Mouse (Mus musculus) kidney, adult 11 months (tissue): Measurements from ENCODE around the gene Nme3.

Experiments
- DNase-seq: peaks from one replicate; pipeline ENCODE4 v3.0.0; 2022

Gene Nme3

DNA sequence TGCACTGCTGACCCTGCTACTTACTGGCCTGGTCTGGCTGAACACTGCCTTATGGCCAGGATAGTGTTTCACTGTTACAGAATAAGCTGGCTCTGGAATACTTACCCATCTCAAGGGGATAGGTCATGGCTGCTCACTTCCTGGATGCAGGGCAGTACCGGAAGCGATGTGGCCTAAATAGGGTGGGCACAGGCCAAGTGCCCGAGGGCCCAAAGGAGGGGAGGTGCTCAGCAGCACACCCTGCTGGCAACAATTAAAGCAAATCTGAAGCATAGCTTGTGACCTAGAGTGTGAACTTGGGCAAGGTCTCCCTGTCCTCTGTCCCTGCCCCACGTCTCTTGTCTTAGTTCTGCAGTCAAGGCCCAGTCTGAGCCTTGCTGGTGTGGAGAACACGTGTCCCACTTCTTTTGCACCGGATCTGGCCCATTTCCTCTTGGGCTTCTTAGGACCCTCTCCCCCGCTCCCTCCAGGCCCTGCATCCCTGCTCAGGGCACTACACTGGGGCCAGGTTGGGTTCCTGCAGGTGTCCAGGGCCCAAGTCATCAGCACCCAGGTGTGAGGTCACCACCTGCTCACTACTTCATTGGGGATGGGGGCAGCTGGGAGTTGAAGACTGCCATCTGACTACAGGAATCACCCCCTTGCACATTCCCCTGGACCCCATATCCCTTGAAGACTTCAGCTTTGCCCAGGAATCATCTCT, 14.4 kb upstream of the Nme3 start:
- peak; percentile 53 for DNase-seq

- no peak for DNase-seq
These were observed 11.9 kb upstream of the Nme3 start for GRCm38 (mm10) chr17:24884391-24884790.

DNA sequence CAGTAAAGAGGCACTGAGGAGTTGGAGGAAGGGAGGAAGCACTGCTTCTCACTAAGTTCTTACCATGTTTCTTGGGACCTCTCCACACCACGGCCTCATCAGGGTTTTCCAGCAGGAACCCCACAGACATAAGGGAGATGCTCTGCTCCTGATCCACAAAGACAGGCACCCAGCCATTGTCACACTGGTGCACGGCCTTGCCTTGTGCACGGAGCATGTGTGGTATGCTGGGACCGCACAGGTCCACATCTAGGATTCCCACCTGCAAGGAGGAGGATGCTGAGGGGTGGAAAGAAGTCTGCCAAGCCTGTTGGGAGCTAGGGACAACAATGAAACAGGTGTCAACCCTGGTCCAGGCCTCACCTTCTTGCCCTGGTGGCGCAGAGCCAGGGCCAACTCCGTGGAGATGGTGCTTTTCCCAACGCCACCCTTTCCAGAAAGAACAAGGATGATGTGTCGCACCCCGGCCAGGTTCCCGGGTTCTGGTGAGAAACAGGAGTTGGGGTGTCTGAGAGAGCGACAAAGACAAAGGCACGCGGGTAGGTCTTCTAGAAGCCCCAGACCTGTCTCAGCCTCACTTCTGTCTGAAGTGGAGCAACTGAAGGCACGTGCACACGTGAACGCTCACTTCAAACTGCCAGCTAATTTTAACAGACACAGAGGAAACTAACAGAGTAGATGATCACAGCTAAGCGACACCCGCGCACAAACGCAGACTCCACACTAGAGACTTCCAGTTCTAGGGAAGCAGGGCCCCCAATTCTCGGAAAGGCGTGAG, 10.8 kb upstream of the Nme3 start:
- no peak for DNase-seq

GRCm38 (mm10) chr17:24886134-24886931, 10.0 kb upstream of the Nme3 start, which contains the start of the genes Nubp2 and Spsb3:
TSS of gene Nubp2 (minus strand) at chr17:24886349.
TSS of gene Spsb3 (plus strand) at chr17:24886643.
- peak; percentile 100 for DNase-seq

- DNase-seq, result no peak
These were observed 9.4 kb upstream of the Nme3 start for GRCm38 (mm10) chr17:24886932-24887271.

DNA sequence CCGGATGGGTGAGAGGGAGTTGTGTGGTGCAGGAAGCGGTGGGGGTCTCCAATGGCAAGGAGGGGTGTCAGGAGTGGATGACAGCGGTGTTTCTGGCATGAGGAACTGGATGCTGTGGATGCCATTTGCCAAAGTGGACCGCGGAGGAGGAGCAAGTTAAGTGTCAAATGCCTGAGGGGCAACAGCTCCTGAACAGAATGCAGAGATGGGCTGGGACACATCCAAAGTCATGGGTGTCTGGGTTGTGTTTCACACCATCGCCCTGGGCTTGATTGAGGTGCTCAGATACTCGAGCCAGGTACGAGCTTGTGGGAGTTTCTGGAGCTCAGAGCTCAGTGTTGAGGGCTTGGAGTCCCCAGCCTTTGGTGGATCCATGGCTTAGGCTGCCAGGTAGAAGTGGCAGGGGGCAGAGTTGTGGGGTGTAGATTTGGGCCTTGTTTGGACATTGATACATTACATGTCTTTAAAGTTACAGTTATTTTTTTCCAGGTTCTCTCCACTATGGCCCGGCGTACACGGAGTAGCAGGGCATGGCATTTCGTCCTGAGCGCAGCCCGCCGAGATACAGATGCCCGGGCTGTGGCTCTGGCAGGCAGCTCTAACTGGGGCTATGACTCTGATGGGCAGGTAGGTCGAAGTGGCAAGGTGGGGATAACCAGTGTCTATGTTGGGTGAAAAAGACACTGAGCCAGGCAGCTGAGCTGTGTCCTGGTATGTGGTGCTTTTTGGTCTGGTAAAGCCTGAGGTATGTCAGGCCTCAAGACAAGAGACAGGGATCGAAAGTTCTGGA, 8.8 kb upstream of the Nme3 start:
- DNase-seq, result no peak

DNA sequence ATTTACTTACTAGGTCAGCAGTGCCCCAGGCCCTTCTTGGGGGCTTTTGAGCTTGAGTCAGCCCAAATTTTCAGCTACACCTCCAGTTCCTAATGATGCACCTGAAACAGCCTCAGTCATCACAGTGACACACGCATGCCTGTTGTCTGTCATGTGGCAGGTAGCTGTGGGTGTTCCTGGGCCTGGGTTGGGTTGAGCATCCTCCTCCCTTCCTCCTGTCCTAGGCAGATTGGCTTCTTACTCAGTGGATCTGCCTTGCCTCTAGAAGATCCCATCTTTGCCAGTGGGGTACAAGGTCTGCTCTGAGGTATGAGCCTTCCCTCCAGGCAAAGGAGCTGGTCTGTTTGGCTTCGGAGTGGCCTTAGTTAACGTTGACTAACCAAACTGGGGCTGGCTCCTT, 7.4 kb upstream of the Nme3 start:
- DNase-seq, result no peak

GRCm38 (mm10) chr17:24890151-24891092, 5.9 kb upstream of the Nme3 start:
- DNase-seq, result no peak

- DNase-seq, result no peak
These were observed 5.0 kb upstream of the Nme3 start for GRCm38 (mm10) chr17:24891321-24891720.

DNA sequence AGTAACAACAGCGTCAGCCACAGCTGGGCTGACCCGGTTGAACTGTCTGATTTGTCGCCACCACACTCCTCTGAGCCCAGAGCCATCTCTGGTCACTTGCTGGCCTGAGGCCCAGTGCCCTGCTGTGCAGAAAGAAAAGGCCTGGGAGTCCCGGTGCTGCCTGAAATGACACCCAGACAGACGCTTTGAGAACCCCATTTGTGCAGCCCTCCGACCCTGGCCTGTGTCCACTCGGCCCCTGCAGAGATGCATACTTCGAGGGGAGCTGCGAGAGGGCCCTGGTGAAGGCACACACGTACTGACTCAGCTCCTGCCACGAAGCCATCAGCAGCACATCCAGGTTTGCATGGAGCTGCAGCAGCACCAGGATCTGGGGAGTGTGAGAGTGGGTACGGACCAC, 3.5 kb upstream of the Nme3 start:
- no peak for DNase-seq

DNA sequence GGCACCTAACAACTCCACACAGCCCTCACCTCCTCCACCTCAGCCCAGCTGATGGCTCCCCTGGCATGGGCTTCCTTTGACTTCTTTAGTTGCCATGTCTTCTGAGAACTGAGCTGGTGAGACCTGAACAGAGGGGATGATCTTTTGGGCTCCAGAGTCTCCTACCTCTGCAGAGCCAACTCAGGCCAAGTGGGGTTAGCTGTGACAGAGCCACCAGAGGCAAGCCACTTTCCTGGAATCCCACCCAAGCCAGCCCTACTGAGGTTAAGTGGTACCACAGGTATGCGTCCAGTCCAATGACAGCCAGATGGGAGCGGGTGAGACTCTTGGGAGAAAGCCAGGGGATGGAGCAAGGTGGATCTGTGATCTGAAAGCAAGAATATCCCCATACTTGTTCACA, 3.0 kb upstream of the Nme3 start:
- no peak for DNase-seq

GRCm38 (mm10) chr17:24894061-24894994, 2.0 kb upstream of the Nme3 start:
- no peak for DNase-seq

DNA sequence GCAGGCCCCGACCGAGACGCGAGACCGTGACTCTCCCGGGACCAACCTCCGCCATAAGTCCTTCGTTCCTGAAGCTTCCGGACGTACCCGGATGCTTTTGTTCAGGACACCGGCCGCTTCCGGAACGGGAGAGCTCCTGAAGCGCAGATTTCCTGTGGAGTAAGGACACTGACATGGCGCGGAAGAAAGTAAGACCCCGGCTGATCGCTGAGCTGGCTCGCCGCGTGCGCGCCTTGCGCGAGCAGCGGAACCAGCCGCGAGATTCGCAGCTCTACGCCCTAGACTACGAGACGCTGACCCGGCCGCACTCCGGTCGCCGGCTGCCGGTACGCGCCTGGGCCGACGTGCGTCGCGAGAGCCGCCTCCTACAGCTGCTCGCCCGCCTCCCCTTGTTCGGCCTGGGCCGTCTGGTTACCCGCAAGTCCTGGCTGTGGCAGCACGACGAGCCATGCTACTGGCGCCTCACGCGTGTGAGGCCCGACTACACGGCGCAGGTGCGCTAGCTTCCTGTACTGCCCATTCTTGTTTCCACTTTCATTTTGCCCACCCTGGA, 1.2 kb upstream of the Nme3 start, which contains the start of the genes Eme2 and Mrps34:
TSS of gene Eme2 (minus strand) at position 93 of the 553 bp plus-strand sequence.
TSS of gene Mrps34 (plus strand) at position 122 of the 553 bp plus-strand sequence.
- DNase-seq, result peak; percentile 80

- no peak for DNase-seq
These were observed 594 bp upstream of the Nme3 start for GRCm38 (mm10) chr17:24895571-24896240.

DNA sequence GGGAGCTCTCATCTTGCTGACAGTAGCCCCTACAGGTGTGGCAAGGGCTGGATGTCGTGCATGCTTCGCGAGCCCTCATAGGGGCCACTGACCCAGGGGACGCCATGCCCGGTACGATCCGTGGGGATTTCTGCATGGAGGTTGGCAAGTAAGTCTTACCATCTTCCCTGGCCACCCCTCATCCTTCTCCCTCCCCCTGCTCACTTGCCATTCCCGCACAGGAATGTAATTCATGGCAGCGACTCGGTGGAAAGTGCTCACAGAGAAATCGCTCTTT, 631 bp downstream of the Nme3 start:
- DNase-seq, result no peak

- no peak for DNase-seq
These were observed 1.3 kb downstream of the Nme3 start for GRCm38 (mm10) chr17:24897600-24897999.

- no peak for DNase-seq
These were observed 1.9 kb downstream of the Nme3 start for GRCm38 (mm10) chr17:24898041-24898854.

- DNase-seq, result peak; percentile 3
These were observed 2.9 kb downstream of the Nme3 start for GRCm38 (mm10) chr17:24899153-24899552.

DNA sequence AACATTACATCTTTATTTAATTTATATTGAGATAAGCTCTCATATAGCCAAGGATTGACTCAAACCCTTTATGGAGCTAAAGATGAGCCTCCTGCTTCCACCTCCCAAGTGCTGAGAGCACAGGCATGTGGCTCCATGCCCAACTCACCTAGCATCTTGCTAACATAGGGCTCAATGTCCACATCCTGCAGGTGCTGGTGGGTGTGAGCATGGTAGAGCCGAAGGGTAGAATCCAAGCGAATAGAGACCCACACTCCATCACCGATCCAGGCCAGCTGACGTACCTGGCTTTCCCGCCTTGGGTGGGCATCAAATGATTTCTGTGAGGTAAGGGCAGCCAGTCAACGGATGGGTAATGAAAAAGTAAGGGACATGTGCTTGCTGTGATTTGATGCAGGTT, 3.7 kb downstream of the Nme3 start:
- peak; percentile 5 for DNase-seq
